Mouse (Mus musculus) forebrain, embryonic 16.5 days (tissue): ENCODE measurements at regions not wholly inside any gene's neighbourhood (a gene's known extent, or its start where the extent isn't known, plus 50 kb on each side); places are given as distances from the start of the nearest gene placed in this dataset.

Source experiments
- ATAC-seq: fragments of 200-750 bp; cut with Nextera tagmentation; 2 replicates; pipeline ENCODE4 v1.8.0; 2017; ENCODE audit warnings: mild to moderate bottlenecking, moderate library complexity
- H3K27ac ChIP-seq: fragments of 300-500 bp; sonication (generic); 2 replicates; pipeline ENCODE4 v1.5.1; 2014; ENCODE audit warnings: low read length, control low read depth
- H3K27me3 ChIP-seq: fragments of 300-500 bp; sonication (generic); replicated peaks from 2 replicates; pipeline ENCODE4 v1.6.1; 2014; ENCODE audit warnings: low read length; ENCODE audit not compliant: control insufficient read depth, insufficient read depth
- H3K36me3 ChIP-seq: fragments of 300-500 bp; sonication (generic); 2 replicates; pipeline ENCODE4 v1.6.1; 2014; ENCODE audit not compliant: control insufficient read depth, insufficient read depth
- H3K4me1 ChIP-seq: fragments of 300-500 bp; sonication (generic); replicated peaks from 2 replicates; pipeline ENCODE4 v1.6.1; 2014; ENCODE audit warnings: low read length; ENCODE audit not compliant: control insufficient read depth, insufficient read depth
- H3K4me2 ChIP-seq: fragments of 300-500 bp; sonication (generic); 2 replicates; pipeline ENCODE4 v1.6.1; 2014; ENCODE audit warnings: mild to moderate bottlenecking, low read length, control low read depth
- H3K4me3 ChIP-seq: fragments of 300-500 bp; sonication (generic); replicated peaks from 2 replicates; pipeline ENCODE4 v1.5.1; 2014; ENCODE audit warnings: mild to moderate bottlenecking, low read length, control low read depth
- H3K9ac ChIP-seq: fragments of 300-500 bp; sonication (generic); replicated peaks from 2 replicates; pipeline ENCODE4 v1.6.1; 2014; ENCODE audit warnings: low read depth, low read length, control low read depth
- H3K9me3 ChIP-seq: fragments of 300-500 bp; sonication (generic); 2 replicates; pipeline ENCODE4 v1.6.1; 2016; ENCODE audit warnings: low read length; ENCODE audit not compliant: control insufficient read depth
- whole genome bisulfite sequencing: fragments of 180-500 bp; shearing (Covaris S2); extraction: QIAGEN DNeasy Blood & Tissue Kit; methylation state at CpG from one replicate; pipeline ENCODE4 v1.1.7; 2014; 5-methylcytosine and 5-hydroxymethylcytosine counted together

- no peak overlapping the region for H3K27ac ChIP-seq
- H3K9me3 ChIP-seq, result no peaks in the 10 kb centered on the region
- H3K27me3 ChIP-seq, result no peaks in the 10 kb centered on the region
- H3K4me2 ChIP-seq, result no peak overlapping the region
- no peak overlapping the region for H3K4me3 ChIP-seq
- H3K9ac ChIP-seq, result no peak overlapping the region
- H3K4me1 ChIP-seq, result no peaks in the 10 kb centered on the region
- WGBS, result 88% methylated on average over 3 of the region's 3 CpGs
- no peaks in the 10 kb centered on the region for H3K36me3 ChIP-seq
- ATAC-seq, result no peak
These were observed 548.5 kb downstream of the Psat1 start for GRCm38 (mm10) chr19:15398624-15399023.

DNA sequence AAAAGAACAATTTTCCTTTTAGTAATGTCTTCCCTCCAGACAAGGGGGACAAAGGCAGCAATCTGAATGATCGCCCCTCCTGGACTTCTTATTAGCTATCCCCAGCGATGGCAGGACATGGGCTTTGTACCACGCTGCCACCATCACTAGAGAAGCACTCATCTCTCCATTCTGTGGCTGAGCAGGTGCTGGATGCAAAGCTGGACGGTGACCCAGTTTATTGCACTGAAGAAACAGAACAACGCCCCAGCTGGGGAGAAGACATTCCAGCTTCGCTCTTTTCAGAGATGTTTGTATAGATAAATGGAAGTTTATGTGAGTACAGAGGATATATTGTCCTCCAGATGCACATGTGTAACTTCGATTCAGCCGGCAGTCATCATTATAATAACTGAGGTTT, 575.5 kb downstream of the Psat1 start:
- Histone ChIP-seq H3K4me2 (no peak overlapping the region), H3K27me3 (no peaks in the 10 kb centered on the region), H3K36me3 (no peaks in the 10 kb centered on the region), H3K9me3 (no peaks in the 10 kb centered on the region), H3K4me3 (no peak overlapping the region), H3K9ac (no peak overlapping the region), H3K4me1 (peaks cover 2% of the 10 kb centered on the region; the same call in 1 of the 2 replicates), H3K27ac (no peak overlapping the region)
- 66% methylated on average over 8 of the region's 8 CpGs for WGBS
- no peak for ATAC-seq

- WGBS, result 13% methylated on average over 2 of the region's 2 CpGs
- peaks cover 2% of the 10 kb centered on the region; the same call in 1 of the 2 replicates for H3K4me1 ChIP-seq
- H3K9me3 ChIP-seq, result no peaks in the 10 kb centered on the region
- no peak overlapping the region for H3K4me2 ChIP-seq
- H3K4me3 ChIP-seq, result no peak overlapping the region
- ATAC-seq, result no peak
- H3K27me3 ChIP-seq, result no peaks in the 10 kb centered on the region
- no peak overlapping the region for H3K27ac ChIP-seq
- H3K9ac ChIP-seq, result no peak overlapping the region
- H3K36me3 ChIP-seq, result no peaks in the 10 kb centered on the region
These were observed 580.2 kb downstream of the Psat1 start for GRCm38 (mm10) chr19:15366951-15367350.

DNA sequence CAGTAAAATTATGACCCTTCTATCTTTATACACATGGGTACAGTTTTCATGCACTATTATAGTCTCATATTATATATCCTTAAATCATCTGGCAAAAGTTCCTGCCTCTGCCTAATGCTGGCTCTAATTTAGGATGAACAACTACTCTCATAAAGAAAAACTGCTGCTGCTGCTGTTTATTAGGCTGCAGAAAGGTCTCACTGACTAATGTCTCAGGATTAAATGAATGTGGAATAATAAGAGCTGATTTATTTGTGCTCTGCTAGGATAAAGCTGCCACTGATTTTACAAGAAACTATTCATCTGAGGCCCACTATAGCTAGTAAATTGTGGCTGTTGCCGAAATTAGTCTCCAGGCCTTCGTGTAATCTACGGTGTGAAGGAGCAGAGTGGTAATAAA, 590.0 kb downstream of the Psat1 start:
- Histone ChIP-seq H3K36me3 (no peaks in the 10 kb centered on the region), H3K27ac (no peak overlapping the region), H3K9ac (no peak overlapping the region), H3K4me1 (no peaks in the 10 kb centered on the region), H3K4me3 (no peak overlapping the region), H3K4me2 (no peak overlapping the region), H3K27me3 (no peaks in the 10 kb centered on the region), H3K9me3 (no peaks in the 10 kb centered on the region; the same call in 1 of the 2 replicates)
- ATAC-seq, result no peak
- WGBS, result 41% methylated on average over 3 of the region's 3 CpGs

GRCm38 (mm10) chr19:15348356-15348755, 598.8 kb downstream of the Psat1 start:
- Histone ChIP-seq H3K4me2 (no peak overlapping the region), H3K4me3 (no peak overlapping the region), H3K4me1 (no peaks in the 10 kb centered on the region), H3K9me3 (no peaks in the 10 kb centered on the region; the same call in 1 of the 2 replicates), H3K36me3 (no peaks in the 10 kb centered on the region), H3K9ac (no peak overlapping the region), H3K27me3 (no peaks in the 10 kb centered on the region), H3K27ac (no peak overlapping the region)
- ATAC-seq, result no peak
- 80% methylated on average over 3 of the region's 3 CpGs for WGBS

GRCm38 (mm10) chr19:15342229-15342628, 604.9 kb downstream of the Psat1 start:
- Histone ChIP-seq H3K27me3 (no peaks in the 10 kb centered on the region), H3K36me3 (no peaks in the 10 kb centered on the region), H3K27ac (no peak overlapping the region), H3K4me3 (no peak overlapping the region), H3K9ac (no peak overlapping the region), H3K4me1 (peaks cover 13% of the 10 kb centered on the region), H3K9me3 (no peaks in the 10 kb centered on the region), H3K4me2 (no peak overlapping the region)
- WGBS, result 93% methylated on average over 1 of the region's 1 CpGs
- no peak for ATAC-seq

DNA sequence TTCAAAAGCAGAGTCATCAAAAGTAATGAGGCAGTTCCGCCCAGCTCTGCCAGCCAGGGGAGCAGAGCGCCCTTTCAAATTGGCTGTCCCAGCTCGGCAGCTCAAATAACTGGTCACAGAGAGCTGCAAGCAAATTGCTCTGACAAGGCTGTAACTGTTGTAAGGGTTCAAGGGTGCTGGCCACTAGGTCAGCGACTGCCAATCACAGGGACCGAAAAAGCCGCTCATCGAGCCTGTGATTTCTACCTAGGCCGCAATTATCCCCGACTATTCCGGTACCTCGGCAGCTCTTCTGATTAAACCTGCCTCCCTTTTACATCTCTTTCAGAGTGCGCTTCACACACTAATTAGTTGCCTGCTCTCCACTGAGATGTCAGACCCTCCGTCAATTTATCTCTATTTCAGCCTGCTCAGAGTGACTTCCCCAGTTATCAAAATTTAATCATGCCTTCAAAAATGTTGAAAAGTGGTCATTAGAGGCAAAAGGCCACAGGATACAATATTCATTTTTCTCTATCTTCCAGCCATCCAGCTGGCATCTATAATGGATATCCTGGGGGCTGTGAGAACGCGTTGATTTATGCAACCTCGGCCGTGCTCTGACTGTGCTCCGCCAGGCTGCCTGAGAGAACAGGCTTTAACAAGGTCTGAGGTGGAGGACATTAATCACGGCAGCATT, 606.7 kb downstream of the Psat1 start:
- no peaks in the 10 kb centered on the region for H3K27me3 ChIP-seq
- peak; percentile 85 for ATAC-seq
- H3K36me3 ChIP-seq, result no peaks in the 10 kb centered on the region
- peak overlapping the region; percentile 12 for H3K4me3 ChIP-seq
- no peaks in the 10 kb centered on the region for H3K9me3 ChIP-seq
- H3K4me1 ChIP-seq, result peaks cover 13% of the 10 kb centered on the region
- H3K4me2 ChIP-seq, result peak overlapping the region; percentile 47
- 18% methylated on average over 19 of the region's 19 CpGs for WGBS
- H3K9ac ChIP-seq, result no peak overlapping the region
- H3K27ac ChIP-seq, result no peak overlapping the region

DNA sequence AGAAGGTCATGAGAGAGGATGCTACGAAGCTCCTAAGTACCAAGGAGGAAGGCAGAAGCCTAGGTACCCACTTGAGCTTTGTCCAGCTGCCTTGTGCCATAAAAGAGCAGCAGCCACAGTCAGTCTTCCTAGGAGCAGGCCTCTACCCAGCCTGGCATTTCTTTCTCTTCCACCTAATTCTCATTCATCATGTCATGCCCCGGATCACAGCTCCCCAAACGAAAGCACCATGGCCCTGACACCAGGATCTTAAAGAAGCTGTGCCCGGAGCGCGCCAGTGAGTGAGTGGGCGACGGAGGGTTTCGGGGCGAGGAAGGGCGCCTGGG, 607.2 kb downstream of the Psat1 start:
- Histone ChIP-seq H3K27me3 (no peaks in the 10 kb centered on the region), H3K4me2 (peak overlapping the region; percentile 47), H3K9ac (no peak overlapping the region; the same call in 1 of the 2 replicates), H3K9me3 (no peaks in the 10 kb centered on the region), H3K36me3 (no peaks in the 10 kb centered on the region), H3K4me1 (peaks cover 13% of the 10 kb centered on the region), H3K27ac (peak overlapping the region; percentile 35; the same call in 1 of the 2 replicates), H3K4me3 (peak overlapping the region; percentile 12)
- peak; percentile 58 for ATAC-seq
- 23% methylated on average over 11 of the region's 11 CpGs for WGBS

GRCm38 (mm10) chr19:15330155-15330554, 617.0 kb downstream of the Psat1 start:
- H3K9me3 ChIP-seq, result no peaks in the 10 kb centered on the region
- WGBS, result 59% methylated on average over 3 of the region's 3 CpGs
- no peak overlapping the region for H3K9ac ChIP-seq
- H3K36me3 ChIP-seq, result no peaks in the 10 kb centered on the region
- peaks cover 3% of the 10 kb centered on the region; the same call in 1 of the 2 replicates for H3K4me1 ChIP-seq
- no peaks in the 10 kb centered on the region for H3K27me3 ChIP-seq
- ATAC-seq, result no peak
- H3K4me3 ChIP-seq, result no peak overlapping the region
- no peak overlapping the region for H3K27ac ChIP-seq
- H3K4me2 ChIP-seq, result no peak overlapping the region

DNA sequence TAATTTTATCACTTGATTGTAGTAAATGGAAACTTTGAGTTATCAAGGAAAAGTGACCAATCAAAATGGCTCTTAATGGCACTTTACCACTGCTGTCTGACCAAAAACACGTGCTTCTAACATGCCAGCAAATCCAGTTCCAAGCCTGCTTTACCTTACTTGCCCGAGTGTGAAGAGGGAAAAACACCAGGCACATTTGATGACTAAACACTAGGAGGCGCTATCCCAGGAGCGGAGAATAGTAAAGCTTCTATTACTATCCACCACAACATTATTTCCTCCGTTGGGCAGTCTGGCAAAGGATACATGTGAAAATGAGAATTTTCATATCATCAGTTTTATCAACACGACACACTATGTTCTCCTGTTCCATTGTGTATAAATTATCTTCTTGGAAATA, 647.7 kb downstream of the Psat1 start:
- no peak for ATAC-seq

More for the DNA sequence above, 647.7 kb downstream of the Psat1 start:
- Histone ChIP-seq H3K4me2 (no peak overlapping the region), H3K27me3 (no peaks in the 10 kb centered on the region), H3K4me1 (no peaks in the 10 kb centered on the region), H3K9me3 (no peaks in the 10 kb centered on the region), H3K27ac (no peak overlapping the region), H3K9ac (no peak overlapping the region), H3K4me3 (no peak overlapping the region), H3K36me3 (no peaks in the 10 kb centered on the region)
- WGBS, result 40% methylated on average over 6 of the region's 6 CpGs
